Mouse (Mus musculus): ENCODE data around the gene Tango2.

DNA sequence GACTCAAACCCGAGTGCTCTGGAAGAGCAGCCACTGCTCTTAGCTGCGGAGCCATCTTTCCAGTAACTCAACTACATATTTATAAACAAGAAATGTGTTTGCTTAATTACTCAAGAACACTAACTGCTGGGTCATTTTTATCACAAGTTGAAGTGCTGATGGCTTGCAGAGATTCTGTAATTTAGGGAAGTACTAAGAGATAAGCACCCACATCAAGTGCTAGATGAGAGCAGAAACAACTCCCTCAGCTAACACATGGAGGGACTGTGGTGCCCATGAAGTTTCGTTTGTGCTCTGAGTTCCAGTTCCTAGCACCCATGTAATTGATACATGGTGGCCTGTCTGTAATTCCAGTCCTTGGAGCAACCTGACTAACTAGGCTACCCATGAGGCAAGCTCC, 28.9 kb downstream of the Tango2 start:
- TF ChIP-seq CTCF (IDR thresholded peaks at IDR 0.05; ENCODE audit: extremely low read depth, insufficient read depth, insufficient read length, insufficient replicate concordance) = no peak
- no peak for TF ChIP-seq POLR2A (IDR thresholded peaks at IDR 0.05; ENCODE audit: low read depth, low read length)
